Mouse (Mus musculus) thymus, postnatal 25 days (tissue): ENCODE results near the gene Hnrnpab.
A peak's percentile ranks its signal among the peaks of the same experiment; 100 is the strongest.

Source experiments
- DNase-seq: peaks from one replicate; pipeline ENCODE4 v3.0.0; 2022

Gene Hnrnpab

GRCm38 (mm10) chr11:51602253-51602652 lies 4.4 kb downstream of the Hnrnpab start:
- DNase-seq, result no peak

- no peak for DNase-seq
Observed at GRCm38 (mm10) chr11:51597553-51597952, 9.1 kb downstream of the Hnrnpab start.

GRCm38 (mm10) chr11:51595459-51596083 lies 11.1 kb downstream of the Hnrnpab start:
- DNase-seq, result no peak

- no peak for DNase-seq
Observed at GRCm38 (mm10) chr11:51594715-51595350, 11.8 kb downstream of the Hnrnpab start.

GRCm38 (mm10) chr11:51593849-51594248 lies 12.8 kb downstream of the Hnrnpab start:
- no peak for DNase-seq

GRCm38 (mm10) chr11:51593368-51593767 lies 13.3 kb downstream of the Hnrnpab start:
- DNase-seq, result no peak

GRCm38 (mm10) chr11:51591915-51592314 lies 14.7 kb downstream of the Hnrnpab start:
- no peak for DNase-seq

- no peak for DNase-seq
Observed at GRCm38 (mm10) chr11:51591168-51591567, 15.5 kb downstream of the Hnrnpab start.

- no peak for DNase-seq
Observed at GRCm38 (mm10) chr11:51590002-51590401, 16.6 kb downstream of the Hnrnpab start.

GRCm38 (mm10) chr11:51588833-51589232 lies 17.8 kb downstream of the Hnrnpab start:
- DNase-seq, result no peak

- no peak for DNase-seq
Observed at GRCm38 (mm10) chr11:51587059-51587458, 19.6 kb downstream of the Hnrnpab start.

GRCm38 (mm10) chr11:51586411-51586810 lies 20.2 kb downstream of the Hnrnpab start:
- DNase-seq, result no peak

GRCm38 (mm10) chr11:51585608-51586252 lies 20.9 kb downstream of the Hnrnpab start:
- no peak for DNase-seq

GRCm38 (mm10) chr11:51584431-51585248 lies 22.0 kb downstream of the Hnrnpab start, which contains the start of gene Phykpl:
TSS of gene Phykpl (plus strand) at chr11:51584757.
- DNase-seq, result peak; percentile 97

GRCm38 (mm10) chr11:51584057-51584430 lies 22.6 kb downstream of the Hnrnpab start:
- DNase-seq, result no peak

- peak; percentile 72 for DNase-seq
Observed at GRCm38 (mm10) chr11:51582713-51583112, 23.9 kb downstream of the Hnrnpab start.

- DNase-seq, result peak; percentile 50
Observed at GRCm38 (mm10) chr11:51579024-51579423, 27.6 kb downstream of the Hnrnpab start.

- peak; percentile 52 for DNase-seq
Observed at GRCm38 (mm10) chr11:51577587-51577986, 29.1 kb downstream of the Hnrnpab start.

- no peak for DNase-seq
Observed at GRCm38 (mm10) chr11:51576454-51576853, 30.2 kb downstream of the Hnrnpab start.

GRCm38 (mm10) chr11:51568801-51569200 lies 37.8 kb downstream of the Hnrnpab start:
- DNase-seq, result no peak

- no peak for DNase-seq
Observed at GRCm38 (mm10) chr11:51565951-51566350, 40.7 kb downstream of the Hnrnpab start.

- no peak for DNase-seq
Observed at GRCm38 (mm10) chr11:51565062-51565461, 41.6 kb downstream of the Hnrnpab start.

- no peak for DNase-seq
Observed at GRCm38 (mm10) chr11:51563276-51563675, 43.4 kb downstream of the Hnrnpab start.
